Mouse (Mus musculus): ENCODE measurements around the gene Dapk3. TPM values are rescaled to one million over a fixed set of nuclear protein-coding genes. Genes with fewer than 3 reads are reported as not detected.

Gene Dapk3
- not detected in 2 replicates for polyA plus RNA-seq (2012; ENCODE audit: insufficient read depth, insufficient read length, low replicate concordance, missing spikeins)

GRCm38 (mm10) chr10:81182336-81183333 lies at the start of gene Dapk3:
Gene Dapk3 (plus strand): TSS chr10:81183005.
- TF ChIP-seq CTCF (IDR thresholded peaks at IDR 0.05; ENCODE audit: insufficient read depth, low read depth, low read length) (no peak), POLR2A (IDR thresholded peaks at IDR 0.05; ENCODE audit: insufficient read depth, low read depth, low read length) (peak; percentile 69; the same call in 1 of the 2 replicates)
- Histone ChIP-seq H3K27ac (ENCODE audit: insufficient read depth, low read depth, low read length) (peak within 1 kb of the TSS; percentile 77), H3K4me3 (ENCODE audit: insufficient read depth, low read depth, low read length) (peak within 1 kb of the TSS; percentile 87), H3K4me1 (ENCODE audit: control insufficient read depth, insufficient read depth, low read length) (peaks cover 36% of the 10 kb centered on the region)
- 4% methylated on average over 53 of the region's 53 CpGs for WGBS

DNA sequence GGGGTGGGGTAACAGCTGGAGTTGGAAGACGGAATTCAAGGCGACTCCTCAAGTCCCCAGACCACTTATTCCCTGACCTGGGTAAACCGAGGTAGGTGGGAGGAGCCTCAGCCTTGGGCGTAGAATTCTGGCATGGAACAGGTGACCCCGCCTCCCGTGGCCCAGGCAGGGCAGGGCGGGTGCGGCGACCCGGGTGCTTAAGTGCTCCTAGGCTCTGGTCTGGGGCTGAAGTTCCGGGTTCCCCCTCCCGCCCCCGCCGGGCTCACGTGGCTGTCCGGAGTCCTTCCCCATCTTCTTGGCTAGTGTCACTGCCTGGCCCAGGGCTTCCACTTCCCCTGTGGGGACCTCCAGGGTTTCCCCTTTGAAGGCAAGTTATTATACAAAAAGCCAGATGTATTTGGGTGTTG lies 48.6 kb upstream of the Dapk3 start:
- 8% methylated on average over 16 of the region's 16 CpGs for WGBS
- Histone ChIP-seq H3K4me1 (ENCODE audit: control insufficient read depth, insufficient read depth, low read length) (peaks cover 27% of the 10 kb centered on the region), H3K27ac (ENCODE audit: insufficient read depth, low read depth, low read length) (no peak overlapping the region), H3K4me3 (ENCODE audit: insufficient read depth, low read depth, low read length) (no peak overlapping the region)
- no peak for TF ChIP-seq POLR2A (IDR thresholded peaks at IDR 0.05; ENCODE audit: insufficient read depth, low read depth, low read length)

DNA sequence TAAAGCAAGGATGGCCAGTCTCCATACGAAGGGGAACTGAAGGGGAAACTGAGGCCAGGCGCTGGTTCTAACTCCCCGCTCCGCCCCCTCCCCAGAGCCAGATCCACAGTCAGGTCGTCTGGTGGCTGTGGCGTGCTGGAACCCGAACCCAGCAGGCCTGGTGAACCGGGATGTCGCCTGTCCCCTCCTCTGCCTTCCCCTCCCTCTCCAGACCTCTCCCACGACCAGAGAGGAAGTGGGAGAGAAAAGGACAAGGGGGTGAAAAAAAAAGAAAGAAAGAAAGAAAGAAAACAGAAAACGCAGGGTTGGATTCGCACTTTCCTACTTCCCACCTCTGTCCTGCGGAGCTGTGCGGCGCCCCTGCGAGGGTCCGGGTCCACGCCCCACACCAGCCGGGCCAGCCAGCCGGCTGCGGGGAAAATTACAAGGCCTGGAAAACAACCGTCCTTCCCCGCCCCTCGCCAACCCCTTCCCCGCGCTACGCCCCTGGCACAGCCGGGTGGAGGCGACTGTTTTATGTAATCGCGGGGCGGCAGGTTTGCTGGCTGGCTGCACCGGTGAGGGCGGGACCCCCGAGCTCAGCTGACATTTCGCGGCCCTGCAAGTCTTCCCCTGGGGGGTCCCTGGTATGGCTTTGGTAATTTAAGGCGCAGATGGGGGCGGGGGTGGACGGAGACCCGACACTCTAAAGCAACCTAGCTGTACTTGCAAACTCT lies 47.7 kb upstream of the Dapk3 start, which contains the start of gene Zbtb7a:
Gene Zbtb7a (plus strand): TSS at position 255 of the 716 bp plus-strand sequence.
- H3K4me1 ChIP-seq (ENCODE audit: control insufficient read depth, insufficient read depth, low read length) = peaks cover 29% of the 10 kb centered on the region
- H3K27ac ChIP-seq (ENCODE audit: insufficient read depth, low read depth, low read length) = no peak within 1 kb of the TSS; the same call in 1 of the 2 replicates
- WGBS = 4% methylated on average over 41 of the region's 41 CpGs
- peak within 1 kb of the TSS; percentile 55 for H3K4me3 ChIP-seq (ENCODE audit: insufficient read depth, low read depth, low read length)
- TF ChIP-seq POLR2A (IDR thresholded peaks at IDR 0.05; ENCODE audit: insufficient read depth, low read depth, low read length) (no peak), CTCF (IDR thresholded peaks at IDR 0.05; ENCODE audit: insufficient read depth, low read depth, low read length) (no peak)

- Histone ChIP-seq H3K4me3 (ENCODE audit: insufficient read depth, low read depth, low read length) (peak overlapping the region; percentile 55), H3K4me1 (ENCODE audit: control insufficient read depth, insufficient read depth, low read length) (peaks cover 39% of the 10 kb centered on the region), H3K27ac (ENCODE audit: insufficient read depth, low read depth, low read length) (peak overlapping the region; percentile 68)
- 1% methylated on average over 86 of the region's 86 CpGs for WGBS
- no peak for TF ChIP-seq CTCF (IDR thresholded peaks at IDR 0.05; ENCODE audit: insufficient read depth, low read depth, low read length)
- TF ChIP-seq POLR2A (IDR thresholded peaks at IDR 0.05; ENCODE audit: insufficient read depth, low read depth, low read length) = peak; percentile 23; the same call in 1 of the 2 replicates
These were observed 46.7 kb upstream of the Dapk3 start for GRCm38 (mm10) chr10:81135831-81136705.

DNA sequence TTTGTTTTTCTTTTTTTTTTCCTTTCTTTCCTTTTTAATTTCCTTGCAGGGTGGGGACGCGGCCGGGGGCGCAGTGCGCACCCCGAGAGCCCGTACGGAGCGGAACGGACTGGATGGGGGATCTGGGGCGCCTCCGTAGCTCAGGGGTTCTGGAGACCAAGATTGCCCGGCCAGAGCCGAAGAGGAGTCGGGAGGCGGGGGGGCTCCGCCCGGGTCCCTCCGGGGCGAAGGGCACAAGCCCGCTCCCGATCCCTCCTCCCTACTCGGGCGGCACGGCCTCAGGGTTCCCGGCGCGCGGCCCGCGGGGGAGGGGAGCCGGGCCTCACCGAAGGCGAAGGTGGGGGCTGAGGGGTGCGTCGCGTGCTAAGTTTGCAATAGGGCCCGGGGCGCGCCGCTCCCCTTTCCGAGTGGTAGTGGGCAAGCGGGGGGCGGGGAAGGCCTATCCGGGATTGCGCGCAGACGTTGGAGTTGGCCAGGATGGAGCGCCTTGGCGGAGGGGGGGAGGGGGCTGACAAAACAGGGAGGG lies 46.0 kb upstream of the Dapk3 start:
- peak overlapping the region; percentile 68 for H3K27ac ChIP-seq (ENCODE audit: insufficient read depth, low read depth, low read length)
- peak overlapping the region; percentile 55 for H3K4me3 ChIP-seq (ENCODE audit: insufficient read depth, low read depth, low read length)
- TF ChIP-seq CTCF (IDR thresholded peaks at IDR 0.05; ENCODE audit: insufficient read depth, low read depth, low read length) = no peak
- no peak for TF ChIP-seq POLR2A (IDR thresholded peaks at IDR 0.05; ENCODE audit: insufficient read depth, low read depth, low read length)
- H3K4me1 ChIP-seq (ENCODE audit: control insufficient read depth, insufficient read depth, low read length) = peaks cover 46% of the 10 kb centered on the region
- WGBS = 2% methylated on average over 48 of the region's 50 CpGs

GRCm38 (mm10) chr10:81137252-81138130 lies 45.3 kb upstream of the Dapk3 start:
- TF ChIP-seq CTCF (IDR thresholded peaks at IDR 0.05; ENCODE audit: insufficient read depth, low read depth, low read length) (no peak), POLR2A (IDR thresholded peaks at IDR 0.05; ENCODE audit: insufficient read depth, low read depth, low read length) (peak; percentile 7; the same call in 1 of the 2 replicates)
- peaks cover 52% of the 10 kb centered on the region for H3K4me1 ChIP-seq (ENCODE audit: control insufficient read depth, insufficient read depth, low read length)
- peak overlapping the region; percentile 80 for H3K4me3 ChIP-seq (ENCODE audit: insufficient read depth, low read depth, low read length)
- H3K27ac ChIP-seq (ENCODE audit: insufficient read depth, low read depth, low read length) = peak overlapping the region; percentile 89
- WGBS = under 1% methylated on average over 84 of the region's 89 CpGs

- Histone ChIP-seq H3K4me1 (ENCODE audit: control insufficient read depth, insufficient read depth, low read length) (peaks cover 60% of the 10 kb centered on the region), H3K27ac (ENCODE audit: insufficient read depth, low read depth, low read length) (peak overlapping the region; percentile 47; the same call in 1 of the 2 replicates), H3K4me3 (ENCODE audit: insufficient read depth, low read depth, low read length) (peak overlapping the region; percentile 80)
- TF ChIP-seq CTCF (IDR thresholded peaks at IDR 0.05; ENCODE audit: insufficient read depth, low read depth, low read length) (no peak), POLR2A (IDR thresholded peaks at IDR 0.05; ENCODE audit: insufficient read depth, low read depth, low read length) (no peak; the same call in none of the 2 replicates)
- WGBS = 3% methylated on average over 24 of the region's 24 CpGs
These were observed 44.5 kb upstream of the Dapk3 start for GRCm38 (mm10) chr10:81138131-81138782.

Measured in olfactory bulb, adult 2 months (tissue).